Mouse (Mus musculus) hindbrain, embryonic 16.5 days (tissue): ENCODE data around the gene 4921530L21Rik. TPM values are rescaled to one million over a fixed set of nuclear protein-coding genes. Genes with fewer than 3 reads are reported as not detected.

ENCODE experiments used
- ATAC-seq: fragments of 200-750 bp; cut with Nextera tagmentation; 2 replicates; pipeline ENCODE4 v1.8.0; 2017; ENCODE audit warnings: moderate TSS enrichment, moderate library complexity
- H3K27ac ChIP-seq: fragments of 300-500 bp; sonication (generic); 2 replicates; pipeline ENCODE4 v1.5.1; 2014; ENCODE audit warnings: low read depth, mild to moderate bottlenecking, control low read depth, low read length, moderate library complexity
- H3K27me3 ChIP-seq: fragments of 300-500 bp; sonication (generic); replicated peaks from 2 replicates; pipeline ENCODE4 v1.6.1; 2014; ENCODE audit warnings: low read length; ENCODE audit not compliant: control insufficient read depth, insufficient read depth
- H3K36me3 ChIP-seq: fragments of 300-500 bp; sonication (generic); 2 replicates; pipeline ENCODE4 v1.6.1; 2014; ENCODE audit warnings: mild to moderate bottlenecking, low read length, moderate library complexity, mixed read lengths; ENCODE audit not compliant: control insufficient read depth, insufficient read depth
- H3K4me1 ChIP-seq: fragments of 300-500 bp; sonication (generic); 2 replicates; pipeline ENCODE4 v1.6.1; 2014; ENCODE audit warnings: low read depth, low read length; ENCODE audit not compliant: control insufficient read depth, insufficient read depth
- H3K4me2 ChIP-seq: fragments of 300-500 bp; sonication (generic); 2 replicates; pipeline ENCODE4 v1.6.1; 2014; ENCODE audit warnings: mild to moderate bottlenecking, low read length, control low read depth, moderate library complexity
- H3K4me3 ChIP-seq: fragments of 300-500 bp; sonication (generic); 2 replicates; pipeline ENCODE4 v1.5.1; 2014; ENCODE audit warnings: mild to moderate bottlenecking, low read length, control low read depth, moderate library complexity
- H3K9ac ChIP-seq: fragments of 300-500 bp; sonication (generic); 2 replicates; pipeline ENCODE4 v1.6.1; 2014; ENCODE audit warnings: low read depth, mild to moderate bottlenecking, control low read depth, low read length, moderate library complexity
- H3K9me3 ChIP-seq: fragments of 300-500 bp; sonication (generic); 2 replicates; pipeline ENCODE4 v1.6.1; 2014; ENCODE audit warnings: mild to moderate bottlenecking, low read length, moderate library complexity; ENCODE audit not compliant: control insufficient read depth
- WGBS: fragments of 180-500 bp; shearing (Covaris S2); extraction: QIAGEN DNeasy Blood & Tissue Kit; methylation state at CpG from one replicate; pipeline ENCODE4 v1.1.7; 2014; 5-methylcytosine and 5-hydroxymethylcytosine counted together
- polyA plus RNA-seq: library from polyadenylated mRNA; unstranded; fragments of >200 nt; fragmentation: Nextera tagmentation; extraction: Ambion mirVana; gene quantifications from 2 replicates; pipeline ENCODE4 v1.2.1, GENCODE M21; 2015

4921530L21Rik gene
- polyA plus RNA-seq, 1 experiment from 2014 or later = not detected

- H3K4me1 ChIP-seq = no peaks in the 10 kb centered on the region
- no peak overlapping the region for H3K9ac ChIP-seq
- WGBS = 58% methylated on average over 2 of the region's 2 CpGs
- no peaks in the 10 kb centered on the region for H3K27me3 ChIP-seq
- H3K36me3 ChIP-seq = no peaks in the 10 kb centered on the region
- ATAC-seq = peak; percentile 78
- H3K4me3 ChIP-seq = no peak overlapping the region
- H3K27ac ChIP-seq = no peak overlapping the region
- no peak overlapping the region for H3K4me2 ChIP-seq
- H3K9me3 ChIP-seq = no peaks in the 10 kb centered on the region
These were observed 32.2 kb downstream of the 4921530L21Rik start for GRCm38 (mm10) chr14:95913293-95913692.

GRCm38 (mm10) chr14:95926742-95927141, 45.7 kb downstream of the 4921530L21Rik start:
- 74% methylated on average over 1 of the region's 1 CpGs for WGBS
- no peak overlapping the region for H3K4me2 ChIP-seq
- no peak overlapping the region for H3K4me3 ChIP-seq
- no peak overlapping the region for H3K27ac ChIP-seq
- H3K27me3 ChIP-seq = no peaks in the 10 kb centered on the region
- no peak overlapping the region for H3K9ac ChIP-seq
- no peaks in the 10 kb centered on the region for H3K36me3 ChIP-seq
- no peak for ATAC-seq
- no peaks in the 10 kb centered on the region for H3K4me1 ChIP-seq
- H3K9me3 ChIP-seq = no peaks in the 10 kb centered on the region

- Histone ChIP-seq H3K4me3 (no peak overlapping the region), H3K9ac (no peak overlapping the region), H3K4me1 (no peaks in the 10 kb centered on the region), H3K9me3 (no peaks in the 10 kb centered on the region), H3K27me3 (no peaks in the 10 kb centered on the region), H3K4me2 (no peak overlapping the region), H3K36me3 (no peaks in the 10 kb centered on the region), H3K27ac (no peak overlapping the region)
- WGBS = 88% methylated on average over 3 of the region's 3 CpGs
- no peak for ATAC-seq
These were observed 47.0 kb downstream of the 4921530L21Rik start for GRCm38 (mm10) chr14:95927810-95928785.
